Mouse (Mus musculus): ENCODE results near the gene Tnrc18.
"Not testable (repeated sequence)": the region's sequence is repeated elsewhere in the genome, so short reads cannot be mapped to it uniquely, and the experiment has no call there.

The Tnrc18 gene

GRCm38 (mm10) chr5:142817524-142818434 is at the start of gene Tnrc18:
Gene Tnrc18 (minus strand): TSS chr5:142817662.
- peak; percentile 98 for DNase-seq (ENCODE audit: low spot score)

- DNase-seq (ENCODE audit: low spot score): no peak
Observed at GRCm38 (mm10) chr5:142857763-142858229, 40.3 kb upstream of the Tnrc18 start.

DNA sequence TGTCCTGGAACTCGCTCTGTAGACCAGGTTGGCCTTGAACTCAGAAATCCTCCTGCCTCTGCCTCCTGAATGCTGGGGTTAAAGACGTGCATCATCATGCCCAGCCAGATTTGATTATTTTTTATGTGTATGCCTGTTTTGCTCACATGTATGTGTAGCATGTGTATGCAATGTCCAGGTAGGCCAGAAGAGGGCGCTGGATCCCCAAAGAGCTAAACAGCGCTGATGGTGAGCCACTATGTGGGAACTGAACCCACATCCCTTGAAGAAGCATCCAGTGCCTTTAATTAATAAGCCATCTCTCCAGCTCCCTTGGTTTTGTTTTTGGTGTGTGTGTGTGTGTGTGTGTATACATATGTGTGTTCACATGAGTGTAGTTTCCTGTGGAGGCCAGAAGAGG is 38.9 kb upstream of the Tnrc18 start:
- no peak for DNase-seq (ENCODE audit: low spot score)

GRCm38 (mm10) chr5:142854877-142855276 is 37.4 kb upstream of the Tnrc18 start:
- no peak for DNase-seq (ENCODE audit: low spot score)

DNA sequence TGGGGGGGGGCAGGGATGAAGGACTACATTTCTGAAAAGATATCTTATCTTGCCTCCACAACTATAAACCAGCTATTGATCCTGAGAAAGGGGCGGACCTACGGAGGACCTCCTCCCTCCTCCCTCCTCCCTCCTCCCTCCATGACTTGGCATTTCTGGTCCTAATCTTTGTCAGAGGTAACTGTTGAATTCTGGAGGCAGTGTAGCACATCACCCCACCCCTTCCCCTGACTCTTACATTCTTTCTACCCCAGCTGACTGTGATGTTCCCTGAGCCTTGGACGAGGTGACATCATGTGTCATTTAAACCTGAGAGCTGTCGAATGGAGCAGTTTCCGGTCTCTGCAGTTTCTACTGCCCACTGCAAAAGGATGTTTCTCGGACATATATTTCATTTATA is 36.1 kb upstream of the Tnrc18 start:
- DNase-seq (ENCODE audit: low spot score): no peak

DNA sequence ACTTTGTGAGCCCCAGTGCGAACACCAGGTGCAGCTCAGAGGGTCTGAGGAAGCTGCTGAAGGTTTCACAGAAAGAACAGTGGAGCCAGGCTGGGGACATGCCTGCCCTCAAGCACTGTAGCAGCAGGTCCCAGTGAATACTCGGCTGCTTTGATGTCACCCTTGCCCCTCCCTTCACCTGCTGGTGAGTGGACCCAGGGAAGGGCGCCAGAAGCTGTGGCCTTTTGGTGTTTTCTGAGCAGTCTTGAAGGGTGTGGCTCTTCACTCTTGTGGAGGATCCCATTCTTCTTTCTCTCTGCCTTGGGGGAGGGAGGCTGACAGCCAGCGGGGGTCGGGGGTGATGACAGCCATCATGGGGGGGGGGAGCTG is 34.2 kb upstream of the Tnrc18 start:
- no peak for DNase-seq (ENCODE audit: low spot score)

DNA sequence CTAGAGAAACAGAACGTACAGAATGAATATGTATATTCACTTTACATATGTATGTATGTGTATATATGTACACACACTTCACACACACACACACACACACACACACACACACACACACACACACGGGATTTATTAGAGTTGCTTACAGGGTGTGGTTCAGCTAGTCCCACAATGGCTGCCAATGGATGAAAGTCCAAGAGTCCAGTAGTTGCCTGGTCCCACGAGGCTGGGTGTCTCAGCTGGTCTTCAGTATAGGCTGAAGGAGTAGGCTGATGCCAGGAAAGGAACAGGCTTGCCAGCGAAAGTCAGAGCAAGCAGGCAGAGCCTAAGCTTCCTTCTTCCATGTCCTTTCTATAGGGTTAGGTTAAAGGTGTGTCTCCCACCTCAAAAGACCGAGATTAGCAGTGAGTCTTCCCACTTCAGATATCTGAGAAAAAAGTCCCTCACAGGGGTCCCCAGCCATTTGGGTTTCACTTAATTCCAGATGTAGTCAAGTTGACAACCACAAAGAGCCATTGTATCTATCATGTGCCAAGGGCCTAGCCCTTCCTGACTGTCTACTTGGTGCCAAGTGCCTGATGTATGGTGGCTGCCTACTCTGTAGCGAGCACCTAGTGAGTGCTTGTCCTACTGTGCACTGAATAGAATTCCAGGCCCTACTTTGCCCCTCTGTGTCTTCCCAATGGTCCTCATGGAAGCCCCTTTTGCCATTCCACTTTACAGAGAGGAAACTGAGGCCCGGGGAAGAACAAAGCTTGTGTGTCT is 33.6 kb upstream of the Tnrc18 start:
- DNase-seq (ENCODE audit: low spot score): no peak

DNA sequence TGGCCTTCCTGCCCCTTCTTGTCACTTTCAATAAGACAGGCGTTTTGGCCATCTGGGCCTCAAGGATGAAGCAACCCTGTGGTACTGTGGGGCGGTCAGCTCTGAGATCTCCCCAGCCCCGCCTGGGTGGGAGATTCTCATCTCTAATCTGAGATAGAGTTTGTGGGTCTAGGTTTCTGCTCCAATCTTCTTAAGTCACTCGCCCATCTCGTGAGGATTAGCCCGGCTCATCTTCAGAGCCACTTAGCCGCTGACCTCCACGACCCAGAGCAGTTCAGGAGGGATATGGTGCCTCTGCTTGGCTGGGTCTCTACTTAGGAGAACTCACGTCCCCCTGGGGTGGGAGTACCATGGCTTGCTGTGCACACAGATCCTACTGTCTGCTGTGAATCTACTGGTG is 33.0 kb upstream of the Tnrc18 start:
- no peak for DNase-seq (ENCODE audit: low spot score)

- DNase-seq (ENCODE audit: low spot score): no peak
Observed at GRCm38 (mm10) chr5:142848911-142849310, 31.4 kb upstream of the Tnrc18 start.

DNA sequence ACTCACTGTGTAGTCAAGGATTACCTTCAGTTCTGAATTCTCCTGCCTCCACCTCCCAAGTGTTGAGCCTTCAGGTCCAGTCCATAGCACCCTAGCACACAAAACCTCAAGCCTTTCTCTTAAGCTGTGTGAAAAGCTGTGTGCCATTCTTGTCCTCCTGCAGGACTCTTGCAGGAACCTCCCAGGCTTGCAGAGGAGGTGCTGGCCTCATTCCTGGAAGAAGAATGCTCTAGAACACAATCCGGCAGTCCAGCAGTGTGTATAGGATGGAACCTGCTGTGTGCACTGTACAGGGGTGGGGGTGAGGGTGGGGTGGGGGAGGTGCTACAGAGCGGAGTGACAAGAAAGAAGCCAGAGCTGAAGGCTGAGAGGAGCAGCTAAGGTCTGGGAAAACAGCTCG is 30.7 kb upstream of the Tnrc18 start:
- no peak for DNase-seq (ENCODE audit: low spot score)

- DNase-seq (ENCODE audit: low spot score): no peak
Observed at GRCm38 (mm10) chr5:142844467-142844866, 27.0 kb upstream of the Tnrc18 start.

DNA sequence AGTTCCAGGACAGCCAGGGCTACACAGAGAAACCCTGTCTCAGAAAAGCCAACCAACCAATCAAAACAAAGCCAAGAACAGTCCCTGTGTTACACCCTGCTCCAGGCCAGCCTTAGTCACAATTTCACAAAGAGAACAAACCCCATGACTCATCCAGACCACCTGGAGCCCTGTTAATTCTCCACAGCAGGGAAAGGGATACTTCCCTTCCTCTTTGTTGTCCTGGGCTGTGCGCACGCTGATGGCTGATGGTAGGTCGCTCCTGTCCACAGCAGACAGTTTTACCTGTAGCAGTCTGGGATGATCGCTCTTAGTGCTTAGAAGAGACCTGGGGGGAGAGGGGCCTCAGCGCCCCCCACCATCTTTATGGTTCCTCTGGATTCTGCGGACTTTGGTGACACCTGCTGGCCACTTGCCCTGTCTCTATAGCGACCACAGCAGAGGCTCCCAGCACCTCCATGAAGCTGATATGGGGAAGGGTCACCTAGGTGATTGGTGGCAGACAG is 24.7 kb upstream of the Tnrc18 start:
- peak; percentile 18 for DNase-seq (ENCODE audit: low spot score)

- DNase-seq (ENCODE audit: low spot score): peak; percentile 24
Observed at GRCm38 (mm10) chr5:142841372-142842136, 24.1 kb upstream of the Tnrc18 start.

DNA sequence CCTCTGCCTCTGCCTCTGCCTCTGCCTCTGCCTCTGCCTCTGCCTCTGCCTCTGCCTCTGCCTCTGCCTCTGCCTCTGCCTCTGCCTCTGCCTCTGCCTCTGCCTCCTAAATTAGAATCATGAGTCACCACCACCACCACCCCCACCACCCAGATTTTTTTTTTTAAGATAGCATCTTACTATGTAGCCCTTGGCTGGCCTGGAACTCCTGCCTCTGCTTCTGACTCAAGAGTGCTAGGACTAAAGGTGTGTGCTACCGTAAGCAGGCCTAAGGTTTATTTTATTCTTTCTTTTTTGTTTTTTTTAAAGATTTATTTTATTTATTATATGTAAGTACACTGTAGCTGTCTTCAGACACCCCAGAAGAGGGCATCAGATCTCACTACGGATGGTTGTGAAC is 20.0 kb upstream of the Tnrc18 start:
- not testable (repeated sequence) for DNase-seq (ENCODE audit: low spot score)

- DNase-seq (ENCODE audit: low spot score): no peak
Observed at GRCm38 (mm10) chr5:142836891-142837290, 19.4 kb upstream of the Tnrc18 start.

- DNase-seq (ENCODE audit: low spot score): no peak
Observed at GRCm38 (mm10) chr5:142833646-142834438, 16.4 kb upstream of the Tnrc18 start.

DNA sequence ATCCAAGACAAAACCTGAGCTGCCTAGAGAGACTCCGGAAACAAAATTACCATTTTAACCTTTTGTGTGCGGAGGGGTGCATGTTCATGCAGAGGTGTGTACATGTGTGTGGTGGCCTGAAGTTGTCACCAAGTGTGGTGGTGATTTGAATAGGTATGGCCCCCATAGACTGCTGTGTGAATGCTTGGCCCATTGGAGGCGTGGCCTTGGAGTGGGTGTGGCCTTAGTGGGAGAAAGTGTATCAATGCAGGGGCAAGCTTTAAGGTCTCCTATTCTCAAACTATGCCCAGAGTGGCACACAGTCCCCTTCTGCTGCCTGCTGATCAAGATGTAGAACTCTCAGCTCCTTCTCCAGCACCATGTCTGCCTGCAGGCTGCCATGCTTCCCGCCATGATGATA is 8.7 kb upstream of the Tnrc18 start:
- DNase-seq (ENCODE audit: low spot score): no peak

GRCm38 (mm10) chr5:142825665-142826064 is 8.2 kb upstream of the Tnrc18 start:
- DNase-seq (ENCODE audit: low spot score): no peak

DNA sequence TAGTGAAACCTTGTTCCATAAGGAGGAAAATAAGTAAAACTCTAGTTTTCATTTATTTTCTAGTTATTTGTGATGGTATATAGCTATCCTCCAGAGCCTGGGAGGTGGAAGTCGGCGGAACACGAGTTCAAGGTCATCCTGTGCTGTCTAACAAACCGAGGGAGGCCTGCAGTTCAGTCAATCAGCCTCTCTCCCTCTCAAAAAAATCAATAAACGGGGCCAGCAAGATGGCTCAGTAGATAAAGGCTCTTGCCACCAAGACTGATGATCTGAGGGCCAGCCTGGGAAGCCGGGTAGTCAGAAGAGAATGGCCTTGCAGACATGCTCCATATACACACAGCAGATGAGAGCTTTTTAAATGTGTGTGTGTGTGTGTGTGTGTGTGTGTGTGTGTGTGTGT is 6.6 kb upstream of the Tnrc18 start:
- DNase-seq (ENCODE audit: low spot score): no peak

GRCm38 (mm10) chr5:142823096-142824062 is 5.9 kb upstream of the Tnrc18 start:
- DNase-seq (ENCODE audit: low spot score): peak; percentile 89
